Mouse (Mus musculus): Measurements from ENCODE around the gene Golph3. TPM values are rescaled to one million over a fixed set of nuclear protein-coding genes. Genes with fewer than 3 reads are reported as not detected.

Golph3 gene
- polyA plus RNA-seq, 1 experiment from 2014 or later = 87.7 TPM

- no peaks in the 10 kb centered on the region for H3K27me3 ChIP-seq (ENCODE audit: control insufficient read depth, insufficient read depth, low read length)
- H3K4me3 ChIP-seq (ENCODE audit: control insufficient read depth in 1 of 2, insufficient read depth in 1 of 2, low read depth in 1 of 2, low read length in 2 of 2) = no peak overlapping the region
- no peak for ATAC-seq (ENCODE audit: insufficient number of reproducible peaks, insufficient read depth, low FRiP score, low read depth)
- H3K4me1 ChIP-seq (ENCODE audit: control insufficient read depth in 2 of 2, insufficient read depth in 2 of 2, low read length in 2 of 2) = peaks cover 7 to 40% of the 10 kb centered on the region in 2 experiments
- no peak overlapping the region for H3K4me2 ChIP-seq (ENCODE audit: low read length)
- H3K36me3 ChIP-seq (ENCODE audit: control insufficient read depth, insufficient read depth, low read length) = no peaks in the 10 kb centered on the region
- H3K9ac ChIP-seq (ENCODE audit: low read length) = no peak overlapping the region
- 15% methylated on average over 1 of the region's 1 CpGs for WGBS
- H3K9me3 ChIP-seq (ENCODE audit: control insufficient read depth, low read length) = no peaks in the 10 kb centered on the region
- peak overlapping the region in 1 of 2 experiments; percentile 42; a peak in 3 of 4 replicates for H3K27ac ChIP-seq (replicated peaks in 1 of 2; ENCODE audit: control insufficient read depth in 1 of 2, insufficient read depth in 1 of 2, low read depth in 2 of 2, low read length in 2 of 2)
Measured at GRCm38 (mm10) chr15:12331300-12331699, 10.1 kb downstream of the Golph3 start.

- Histone ChIP-seq H3K4me1 (ENCODE audit: control insufficient read depth in 2 of 2, insufficient read depth in 2 of 2, low read length in 2 of 2) (peaks cover 7 to 48% of the 10 kb centered on the region in 2 experiments), H3K4me2 (ENCODE audit: low read length) (no peak overlapping the region), H3K9me3 (ENCODE audit: control insufficient read depth, low read length) (no peaks in the 10 kb centered on the region), H3K36me3 (ENCODE audit: control insufficient read depth, insufficient read depth, low read length) (no peaks in the 10 kb centered on the region), H3K27me3 (ENCODE audit: control insufficient read depth, insufficient read depth, low read length) (no peaks in the 10 kb centered on the region), H3K9ac (ENCODE audit: low read length) (no peak overlapping the region), H3K4me3 (ENCODE audit: control insufficient read depth in 1 of 2, insufficient read depth in 1 of 2, low read depth in 1 of 2, low read length in 2 of 2) (no peak overlapping the region), H3K27ac (replicated peaks in 1 of 2; ENCODE audit: control insufficient read depth in 1 of 2, insufficient read depth in 1 of 2, low read depth in 2 of 2, low read length in 2 of 2) (no peak overlapping the region)
- WGBS = 57% methylated on average over 4 of the region's 4 CpGs
- no peak for ATAC-seq (ENCODE audit: insufficient number of reproducible peaks, insufficient read depth, low FRiP score, low read depth)
Measured at GRCm38 (mm10) chr15:12334381-12334780, 13.1 kb downstream of the Golph3 start.

DNA sequence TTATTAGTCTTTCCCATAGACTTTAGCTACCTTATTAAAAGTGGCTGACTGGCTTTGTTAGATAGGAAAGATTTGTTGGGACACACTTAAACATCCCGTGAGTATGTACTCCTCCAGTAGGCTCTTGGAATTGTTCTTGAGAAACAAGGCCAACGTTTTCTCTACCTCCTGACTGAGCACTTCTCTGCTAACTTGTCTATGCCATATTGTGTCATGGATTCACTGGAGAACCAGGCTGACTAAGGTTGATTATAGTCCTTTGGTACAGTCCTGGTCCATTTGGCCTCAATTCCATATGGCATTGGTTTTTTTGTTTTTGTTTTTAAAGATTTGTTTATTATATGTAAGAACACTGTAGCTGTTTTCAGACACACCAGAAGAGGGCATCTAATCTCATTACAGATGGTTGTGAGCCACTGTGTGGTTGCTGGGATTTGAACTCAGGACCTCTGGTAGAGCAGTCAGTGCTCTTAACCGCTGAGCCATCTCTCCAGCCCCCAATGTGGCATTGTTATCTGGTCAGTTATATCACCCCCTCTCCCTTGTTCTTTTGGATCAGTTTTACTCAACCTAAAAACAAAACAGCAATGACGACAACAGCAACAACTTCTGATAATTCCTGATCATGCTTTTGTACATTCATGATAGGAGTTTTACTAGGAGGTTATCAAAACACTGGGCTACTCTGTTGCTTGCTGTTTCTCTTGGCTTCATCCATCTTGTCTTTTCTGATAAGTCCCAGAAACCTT lies 16.0 kb downstream of the Golph3 start:
- 66% methylated on average over 4 of the region's 4 CpGs for WGBS
- Histone ChIP-seq H3K4me2 (ENCODE audit: low read length) (no peak overlapping the region), H3K36me3 (ENCODE audit: control insufficient read depth, insufficient read depth, low read length) (no peaks in the 10 kb centered on the region), H3K9me3 (ENCODE audit: control insufficient read depth, low read length) (no peaks in the 10 kb centered on the region), H3K9ac (ENCODE audit: low read length) (no peak overlapping the region), H3K27ac (replicated peaks in 1 of 2; ENCODE audit: control insufficient read depth in 1 of 2, insufficient read depth in 1 of 2, low read depth in 2 of 2, low read length in 2 of 2) (no peak overlapping the region), H3K27me3 (ENCODE audit: control insufficient read depth, insufficient read depth, low read length) (no peaks in the 10 kb centered on the region), H3K4me1 (ENCODE audit: control insufficient read depth in 2 of 2, insufficient read depth in 2 of 2, low read length in 2 of 2) (peaks cover 11 to 39% of the 10 kb centered on the region in 2 experiments), H3K4me3 (ENCODE audit: control insufficient read depth in 1 of 2, insufficient read depth in 1 of 2, low read depth in 1 of 2, low read length in 2 of 2) (no peak overlapping the region)
- ATAC-seq (ENCODE audit: insufficient number of reproducible peaks, insufficient read depth, low FRiP score, low read depth) = no peak

GRCm38 (mm10) chr15:12337779-12338137 lies 16.5 kb downstream of the Golph3 start:
- peaks cover under 1% of the 10 kb centered on the region for H3K36me3 ChIP-seq (ENCODE audit: control insufficient read depth, insufficient read depth, low read length)
- H3K27ac ChIP-seq (replicated peaks in 1 of 2; ENCODE audit: control insufficient read depth in 1 of 2, insufficient read depth in 1 of 2, low read depth in 2 of 2, low read length in 2 of 2) = no peak overlapping the region
- no peak overlapping the region for H3K9ac ChIP-seq (ENCODE audit: low read length)
- no peak for ATAC-seq (ENCODE audit: insufficient number of reproducible peaks, insufficient read depth, low FRiP score, low read depth)
- H3K4me1 ChIP-seq (ENCODE audit: control insufficient read depth in 2 of 2, insufficient read depth in 2 of 2, low read length in 2 of 2) = peaks cover 11 to 39% of the 10 kb centered on the region in 2 experiments
- no peak overlapping the region for H3K4me3 ChIP-seq (ENCODE audit: control insufficient read depth in 1 of 2, insufficient read depth in 1 of 2, low read depth in 1 of 2, low read length in 2 of 2)
- 49% methylated on average over 3 of the region's 3 CpGs for WGBS
- no peak overlapping the region for H3K4me2 ChIP-seq (ENCODE audit: low read length)
- H3K27me3 ChIP-seq (ENCODE audit: control insufficient read depth, insufficient read depth, low read length) = no peaks in the 10 kb centered on the region
- no peaks in the 10 kb centered on the region for H3K9me3 ChIP-seq (ENCODE audit: control insufficient read depth, low read length)

GRCm38 (mm10) chr15:12340536-12341400 lies 19.5 kb downstream of the Golph3 start:
- no peaks in the 10 kb centered on the region for H3K9me3 ChIP-seq (ENCODE audit: control insufficient read depth, low read length)
- H3K36me3 ChIP-seq (ENCODE audit: control insufficient read depth, insufficient read depth, low read length) = peaks cover 30% of the 10 kb centered on the region
- no peak overlapping the region for H3K4me2 ChIP-seq (ENCODE audit: low read length)
- H3K27ac ChIP-seq (replicated peaks in 1 of 2; ENCODE audit: control insufficient read depth in 1 of 2, insufficient read depth in 1 of 2, low read depth in 2 of 2, low read length in 2 of 2) = peak overlapping the region in 1 of 2 experiments; percentile 11; a peak in 1 of 4 replicates
- no peak for ATAC-seq (ENCODE audit: insufficient number of reproducible peaks, insufficient read depth, low FRiP score, low read depth)
- H3K9ac ChIP-seq (ENCODE audit: low read length) = no peak overlapping the region
- H3K4me3 ChIP-seq (ENCODE audit: control insufficient read depth in 1 of 2, insufficient read depth in 1 of 2, low read depth in 1 of 2, low read length in 2 of 2) = no peak overlapping the region
- peaks cover 7 to 22% of the 10 kb centered on the region in 2 experiments for H3K4me1 ChIP-seq (ENCODE audit: control insufficient read depth in 2 of 2, insufficient read depth in 2 of 2, low read length in 2 of 2)
- 59% methylated on average over 5 of the region's 5 CpGs for WGBS
- H3K27me3 ChIP-seq (ENCODE audit: control insufficient read depth, insufficient read depth, low read length) = no peaks in the 10 kb centered on the region

GRCm38 (mm10) chr15:12341401-12341758 lies 20.1 kb downstream of the Golph3 start:
- H3K36me3 ChIP-seq (ENCODE audit: control insufficient read depth, insufficient read depth, low read length) = peaks cover 35% of the 10 kb centered on the region
- no peak overlapping the region for H3K27ac ChIP-seq (replicated peaks in 1 of 2; ENCODE audit: control insufficient read depth in 1 of 2, insufficient read depth in 1 of 2, low read depth in 2 of 2, low read length in 2 of 2)
- 40% methylated on average over 4 of the region's 4 CpGs for WGBS
- H3K27me3 ChIP-seq (ENCODE audit: control insufficient read depth, insufficient read depth, low read length) = no peaks in the 10 kb centered on the region
- no peak overlapping the region for H3K9ac ChIP-seq (ENCODE audit: low read length)
- no peak for ATAC-seq (ENCODE audit: insufficient number of reproducible peaks, insufficient read depth, low FRiP score, low read depth)
- H3K4me1 ChIP-seq (ENCODE audit: control insufficient read depth in 2 of 2, insufficient read depth in 2 of 2, low read length in 2 of 2) = peaks cover 7 to 20% of the 10 kb centered on the region in 2 experiments
- H3K4me2 ChIP-seq (ENCODE audit: low read length) = no peak overlapping the region
- H3K4me3 ChIP-seq (ENCODE audit: control insufficient read depth in 1 of 2, insufficient read depth in 1 of 2, low read depth in 1 of 2, low read length in 2 of 2) = no peak overlapping the region
- no peaks in the 10 kb centered on the region for H3K9me3 ChIP-seq (ENCODE audit: control insufficient read depth, low read length)

DNA sequence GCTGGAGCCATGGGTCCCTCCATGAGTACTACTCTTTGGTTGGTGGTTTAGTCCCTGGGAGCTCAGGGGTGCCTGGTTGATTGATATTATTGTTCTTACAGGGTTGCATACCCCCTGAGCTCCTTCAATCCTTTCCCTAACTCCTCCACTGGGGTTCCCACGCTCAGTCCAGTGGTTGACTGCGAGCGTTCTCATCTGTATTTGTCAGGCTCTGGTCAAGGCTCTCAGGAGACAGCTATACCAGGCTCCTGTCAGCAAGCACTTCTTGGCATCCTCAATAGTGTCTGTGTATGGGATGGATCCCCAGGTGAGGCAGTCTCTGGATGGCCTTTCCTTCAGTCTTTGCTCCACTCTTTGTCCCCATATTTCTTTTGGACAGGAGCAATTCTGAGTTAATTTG lies 25.7 kb downstream of the Golph3 start:
- Histone ChIP-seq H3K4me2 (ENCODE audit: low read length) (no peak overlapping the region), H3K36me3 (ENCODE audit: control insufficient read depth, insufficient read depth, low read length) (peaks cover 64% of the 10 kb centered on the region), H3K4me3 (ENCODE audit: control insufficient read depth in 1 of 2, insufficient read depth in 1 of 2, low read depth in 1 of 2, low read length in 2 of 2) (no peak overlapping the region), H3K9me3 (ENCODE audit: control insufficient read depth, low read length) (no peaks in the 10 kb centered on the region), H3K9ac (ENCODE audit: low read length) (no peak overlapping the region), H3K4me1 (ENCODE audit: control insufficient read depth in 2 of 2, insufficient read depth in 2 of 2, low read length in 2 of 2) (peaks cover 0 to under 1% of the 10 kb centered on the region in 2 experiments; a peak in 1 of 4 replicates), H3K27ac (replicated peaks in 1 of 2; ENCODE audit: control insufficient read depth in 1 of 2, insufficient read depth in 1 of 2, low read depth in 2 of 2, low read length in 2 of 2) (no peak overlapping the region), H3K27me3 (ENCODE audit: control insufficient read depth, insufficient read depth, low read length) (no peaks in the 10 kb centered on the region)
- WGBS = 99% methylated on average over 3 of the region's 3 CpGs
- ATAC-seq (ENCODE audit: insufficient number of reproducible peaks, insufficient read depth, low FRiP score, low read depth) = no peak
